Mouse (Mus musculus): ENCODE data around the gene Pex13. TPM values are rescaled to one million over a fixed set of nuclear protein-coding genes. Genes with fewer than 3 reads are reported as not detected.

Pex13 gene
- polyA plus RNA-seq (2017; shearing (Covaris generic)) = 10 to 100 TPM; 23.3 to 31.1 TPM

GRCm38 (mm10) chr11:23665798-23666501, at the start of gene Pex13:
Gene Pex13 (minus strand): TSS chr11:23665959.

DNA sequence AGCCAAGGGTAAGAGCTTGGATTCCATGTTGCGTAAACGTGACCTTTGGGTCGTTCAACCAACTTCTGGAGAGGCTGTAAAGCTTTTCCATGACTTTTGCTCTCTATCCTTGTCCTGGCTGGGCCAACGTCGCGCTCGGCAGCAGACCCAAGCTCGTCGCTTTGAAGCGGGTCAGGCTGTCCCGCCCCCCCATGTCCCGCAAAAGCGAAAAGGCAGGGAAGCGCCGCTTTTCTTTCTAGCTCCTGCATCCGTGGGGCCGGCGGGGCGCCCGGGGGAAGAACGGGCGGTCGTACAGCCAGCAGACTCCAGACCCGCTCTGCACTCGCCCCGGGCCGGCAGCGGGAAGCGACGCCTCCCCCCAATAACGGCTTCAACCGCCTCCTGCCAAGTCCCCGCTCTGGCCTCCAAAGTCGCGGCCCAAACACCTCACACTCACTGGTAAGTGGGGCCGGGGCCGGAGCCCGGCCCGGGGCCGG, 410 bp downstream of the Pex13 start, which contains the start of gene Pus10:
TSS of gene Pus10 (plus strand) at position 364 of the 476 bp plus-strand sequence.

GRCm38 (mm10) chr11:23632945-23633878, 32.5 kb downstream of the Pex13 start, which contains the start of gene 0610010F05Rik:
Gene 0610010F05Rik (minus strand): TSS chr11:23633639.

Other genes with a start within 250 kb of the Pex13 start
- gene Ahsa2, start 167.9 kb downstream of the Pex13 start, polyA plus RNA-seq (2017; shearing (Covaris generic)) = 10 to 100 TPM; 50.6 to 53.2 TPM
- gene 1700093K21Rik, start 144.8 kb downstream of the Pex13 start, polyA plus RNA-seq (2017; shearing (Covaris generic)) = not detected
- 1 to 10 TPM; 6.4 to 7.2 TPM for gene 0610010F05Rik, start 32.3 kb downstream of the Pex13 start, polyA plus RNA-seq (2017; shearing (Covaris generic))
- 10 to 100 TPM; 17.1 to 20.4 TPM for gene Pus10, start 285 bp downstream of the Pex13 start, polyA plus RNA-seq (2017; shearing (Covaris generic))
- 10 to 100 TPM; 16.2 to 23.7 TPM for gene Rel, start 105.0 kb upstream of the Pex13 start, polyA plus RNA-seq (2017; shearing (Covaris generic))
- 10 to 100 TPM; 31.0 to 43.4 TPM for gene Papolg, start 229.3 kb upstream of the Pex13 start, polyA plus RNA-seq (2017; shearing (Covaris generic))